In genomic region chr8:119756538-119756937, GRCm38 (mm10) we compare ENCODE assay signal across 21 mouse cellular contexts. TPM values are rescaled to one million over a fixed set of nuclear protein-coding genes. Genes with fewer than 3 reads are reported as not detected.
DNase-seq lines count a peak whose midpoint lies in the region; ATAC-seq and TF ChIP-seq lines count a peak whose summit lies in the region.
"Had no signal": no experiment of that assay in that cellular context is flagged by ENCODE, and none has a peak within 500 bp of the region (broad histone marks: within the 10 kb centered on the region; RNA-seq: fewer than 3 reads in every experiment).

No protein-coding gene starts in this region.

- TF ChIP-seq POLR2A in heart, adult 2 months (IDR thresholded peaks at IDR 0.05; ENCODE audit: insufficient read depth, low read depth, low read length) = no peak

- TF ChIP-seq CTCF in heart, adult 2 months (IDR thresholded peaks at IDR 0.05) = no peak
- no peak for TF ChIP-seq CTCF in E14TG2a.4 (conservative IDR thresholded peaks at IDR 0.05; ENCODE audit: low read length)
- TF ChIP-seq CTCF in gastrocnemius, adult 2 months (IDR thresholded peaks at IDR 0.05) = no peak

- no peaks in the 10 kb centered on the region for H3K9me3 ChIP-seq in liver, embryonic 11.5 days (ENCODE audit: control insufficient read depth, low read length)
- H3K9me3 ChIP-seq in E14TG2a.4 (ENCODE audit: low read length) = no peaks in the 10 kb centered on the region
- H3K9me3 ChIP-seq: embryonic facial prominence, embryonic 12.5 days; hindbrain, embryonic 12.5 days; limb, embryonic 13.5 days; midbrain, embryonic 12.5 days; stomach, embryonic 15.5 days had no signal

- H3K9ac ChIP-seq in heart, adult 2 months (ENCODE audit: low read depth, low read length) = no peak overlapping the region
- H3K9ac ChIP-seq in liver, embryonic 11.5 days (ENCODE audit: low read depth, low read length) = no peak overlapping the region
- H3K9ac ChIP-seq: embryonic facial prominence, embryonic 12.5 days; hindbrain, embryonic 12.5 days; limb, embryonic 13.5 days; midbrain, embryonic 12.5 days; stomach, embryonic 15.5 days had no signal

- H3K4me3 ChIP-seq in heart, adult 2 months = no peak overlapping the region
- no peak overlapping the region for H3K4me3 ChIP-seq in liver, embryonic 11.5 days (ENCODE audit: low read depth, low read length)
- 0 out of 2 replicates have a peak overlapping the region, but pooled peaks have one; percentile 75 for H3K4me3 ChIP-seq in E14TG2a.4 (replicated peaks; ENCODE audit: low read length)
- no peak overlapping the region for H3K4me3 ChIP-seq in gastrocnemius, adult 2 months
- H3K4me3 ChIP-seq: hindbrain, embryonic 12.5 days; midbrain, embryonic 12.5 days; myocyte had no signal

- H3K4me2 ChIP-seq in liver, embryonic 11.5 days = no peak overlapping the region

- H3K27me3 ChIP-seq in heart, adult 2 months (ENCODE audit: control insufficient read depth, insufficient read depth, low read length) = no peaks in the 10 kb centered on the region
- H3K27me3 ChIP-seq in liver, embryonic 11.5 days (replicated peaks; ENCODE audit: control insufficient read depth, insufficient read depth, low read length) = peaks cover 6% of the 10 kb centered on the region; the same call in 1 of the 2 replicates
- H3K27me3 ChIP-seq in E14TG2a.4 (ENCODE audit: insufficient read depth, low read length) = peaks cover 22% of the 10 kb centered on the region
- H3K27me3 ChIP-seq: embryonic facial prominence, embryonic 12.5 days; stomach, embryonic 15.5 days had no signal

- no peaks in the 10 kb centered on the region for H3K79me2 ChIP-seq in heart, adult 2 months (replicated peaks; ENCODE audit: control insufficient read depth, insufficient read depth, low read length)

- no peak for TF ChIP-seq EP300 in heart, adult 2 months (IDR thresholded peaks at IDR 0.05; ENCODE audit: insufficient read depth, low read depth, low read length)

- 0 out of 2 replicates have a peak, but pooled peaks have one; percentile 6 for ATAC-seq in liver, embryonic 11.5 days (replicated peaks; ENCODE audit: low FRiP score)
- ATAC-seq: forebrain, embryonic 16.5 days had no signal

- intact Hi-C loops in heart, adult 2 months (cut with DNase I) = no loop called here
- intact Hi-C loops in gastrocnemius, adult 2 months (cut with DNase I) = no loop called here

- H3K4me1 ChIP-seq in heart, adult 2 months (ENCODE audit: control insufficient read depth, insufficient read depth, low read length) = no peaks in the 10 kb centered on the region
- peaks cover 10% of the 10 kb centered on the region; the same call in 1 of the 2 replicates for H3K4me1 ChIP-seq in liver, embryonic 11.5 days (replicated peaks; ENCODE audit: control insufficient read depth, insufficient read depth, low read length)
- peaks cover 28% of the 10 kb centered on the region for H3K4me1 ChIP-seq in E14TG2a.4 (replicated peaks; ENCODE audit: low read depth, low read length)

- peak; percentile 31 to 34 for DNase-seq in heart, adult 2 months
- no peak for DNase-seq in heart, adult 8-10 months (ENCODE audit: low spot score)
- DNase-seq in liver, embryonic 11.5 days (ENCODE audit: low spot score) = no peak
- no peak for DNase-seq in liver
- peak; percentile 42 for DNase-seq in heart, postnatal 4 days
- DNase-seq in right cerebral cortex, postnatal 36 days (ENCODE audit: low spot score in 2 of 2) = no peak
- DNase-seq in gastrocnemius, adult 2 months = no peak
- DNase-seq: adrenal gland, adult 8-10 months; cerebellum, adult 8-10 months; layer of hippocampus, adult 9-11 months; lung, postnatal 36 days had no signal

- 29% methylated on average over 5 of the region's 5 CpGs for WGBS in heart, adult 2 months
- 49% methylated on average over 5 of the region's 5 CpGs for WGBS in liver, embryonic 11.5 days

- H3K36me3 ChIP-seq in heart, adult 2 months (ENCODE audit: control insufficient read depth, insufficient read depth, low read length) = no peaks in the 10 kb centered on the region
- H3K36me3 ChIP-seq in liver, embryonic 11.5 days (ENCODE audit: control insufficient read depth, insufficient read depth, low read length) = 0 out of 2 replicates have a peak, but pooled peaks cover under 1% of the 10 kb centered on the region
- no peaks in the 10 kb centered on the region for H3K36me3 ChIP-seq in E14TG2a.4 (ENCODE audit: insufficient read depth, low read length)

- no peak overlapping the region for H3K27ac ChIP-seq in heart, adult 2 months
- no peak overlapping the region for H3K27ac ChIP-seq in liver, embryonic 11.5 days (ENCODE audit: low read depth, low read length)
- no peak overlapping the region for H3K27ac ChIP-seq in gastrocnemius, adult 2 months
- H3K27ac ChIP-seq: embryonic facial prominence, embryonic 12.5 days; hindbrain, embryonic 12.5 days; limb, embryonic 13.5 days; midbrain, embryonic 12.5 days; stomach, embryonic 15.5 days had no signal

RNA-seq across cellular contexts. Expression of gene Tldc1, which starts 21.7 kb away (rescaled TPM):
- total RNA-seq in heart, adult 2 months (2021) = 10 to 100 TPM; 11.3 TPM
- polyA plus RNA-seq in heart, adult 2 months (2012; rRNA removed) = 14.6 and 15.6 TPM in 2 replicates
- 10 to 100 TPM; 11.3 to 14.3 (median 12.1) TPM for total RNA-seq in heart, adult 8-10 months (2022)
- polyA plus RNA-seq in liver, embryonic 11.5 days (2014; fragmentation: Nextera tagmentation; extraction: Ambion mirVana) = 9.5 and 10.3 TPM in 2 replicates
- total RNA-seq in heart, postnatal 4 days (2021) = 1 to 10 TPM; 9.0 to 9.2 TPM
- 1 to 10 TPM; 3.0 to 3.3 TPM for total RNA-seq in gastrocnemius, adult 2 months (2021)

RNA-seq across cellular contexts. Expression of gene Atp2c2, which starts 56.7 kb away (rescaled TPM):
- under 1 TPM in 1 of 2 experiments, not detected in 1; 0.07 TPM for total RNA-seq in heart, adult 2 months (2021)
- 0.59 TPM in 1 of 2 replicates, not detected in the other for polyA plus RNA-seq in heart, adult 2 months (2012; rRNA removed)
- under 1 TPM in 1 of 4 experiments, not detected in 3; 0.11 TPM for total RNA-seq in heart, adult 8-10 months (2022)
- polyA plus RNA-seq in liver, embryonic 11.5 days (2014; fragmentation: Nextera tagmentation; extraction: Ambion mirVana) = 0.40 and 0.51 TPM in 2 replicates
- not detected for total RNA-seq in heart, postnatal 4 days (2021)
- total RNA-seq in gastrocnemius, adult 2 months (2021) = under 1 TPM; 0.08 to 0.10 TPM
- total RNA-seq: common myeloid progenitor, adult 5-6 weeks; neutrophil, adult 5-6 weeks had no signal

Comparison
In these comparisons a context has a peak if more than half of its experiments do, and no peak if none do; other contexts are left out.
1. DNase-seq: peak in heart, adult 2 months (2 of 2) and heart, postnatal 4 days (single experiment); none in heart, adult 8-10 months (single experiment), liver, embryonic 11.5 days (single experiment), liver (single experiment), right cerebral cortex, postnatal 36 days (0 of 2) and gastrocnemius, adult 2 months (single experiment).